Mouse (Mus musculus) Patski (cell line): ENCODE measurements at regions not wholly inside any gene's neighbourhood (a gene's known extent, or its start where the extent isn't known, plus 50 kb on each side); places are given as distances from the start of the nearest gene placed in this dataset.

Source experiments
- ATAC-seq: fragments of 100-300 bp; one replicate; pipeline ENCODE4 v1.8.0; 2021
- CTCF ChIA-PET: fragments of 350-600 bp; sonication (Branson Sonifier 250); formaldehyde crosslinking; loops from one replicate; lab custom pipeline; 2022; ENCODE audit warnings: inconsistent platforms; lab: Charles Lee
- POLR2A ChIA-PET: fragments of 350-600 bp; sonication (Branson Sonifier 250); formaldehyde crosslinking; loops from one replicate; lab custom pipeline; 2022; ENCODE audit warnings: antibody characterized with exemption, inconsistent platforms; lab: Charles Lee
- DNase-seq: peaks from one replicate; pipeline ENCODE4 v3.0.0-alpha.2; 2011; ENCODE audit warnings: low read depth, low spot score
- H3K27me3 ChIP-seq: fragments of 371-371 bp; one replicate; pipeline ENCODE4 v1.5.1; 2021
- CTCF ChIP-seq: fragments of 100-300 bp; IDR thresholded peaks from one replicate; pipeline ENCODE4 v1.5.1; 2021
- in situ Hi-C: fragments of 300-500 bp; cut with MboI; formaldehyde crosslinking; loops from 3 replicates; pipeline ENCODE4 v1.11.1; 2018; ENCODE audit warnings: low pct_unique_long_range_greater_than_20kb, mixed read lengths

DNA sequence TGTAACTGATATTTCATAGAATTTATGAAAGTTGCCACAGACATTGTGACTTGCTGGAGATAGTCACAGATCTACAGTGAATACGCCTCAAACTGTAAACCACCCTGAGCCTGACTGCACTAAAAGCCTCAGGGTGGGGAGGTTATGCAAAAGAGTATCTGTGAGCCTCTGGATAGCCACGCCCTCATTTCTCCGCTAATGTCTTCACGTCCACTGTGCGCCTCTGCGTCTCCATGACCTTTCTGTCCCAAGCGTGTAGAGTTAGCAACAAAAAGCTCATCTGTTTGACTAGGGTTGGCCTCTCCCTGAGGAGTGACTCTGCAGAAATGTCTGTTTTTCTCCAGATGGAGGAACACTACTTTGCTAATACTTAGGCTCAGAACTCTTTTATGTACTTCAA is 170.8 kb upstream of the Gm49356 start:
- TF ChIP-seq CTCF, result no peak
- DNase-seq (no peak), ATAC-seq (no peak)
- H3K27me3 ChIP-seq, result peaks cover 30% of the 10 kb centered on the region
- CTCF ChIA-PET, result no interaction called here
- POLR2A ChIA-PET, result no interaction called here
- in situ Hi-C loops, result no loop called here

GRCm38 (mm10) chr15:58719410-58719809 is 169.7 kb upstream of the Gm49356 start:
- TF ChIP-seq CTCF, result no peak
- DNase-seq (no peak), ATAC-seq (no peak)
- CTCF ChIA-PET, result no interaction called here
- in situ Hi-C loops, result no loop called here
- POLR2A ChIA-PET, result interaction anchor here (0.6 kb wide), 1 partner anchor 143 kb away, joined by 4 read pairs; no protein-coding TSS in a partner anchor
- H3K27me3 ChIP-seq, result peaks cover 33% of the 10 kb centered on the region

GRCm38 (mm10) chr15:58727041-58727440 is 162.1 kb upstream of the Gm49356 start:
- no peak for TF ChIP-seq CTCF
- POLR2A ChIA-PET, result no interaction called here
- in situ Hi-C loops, result no loop called here
- DNase-seq (no peak), ATAC-seq (no peak)
- CTCF ChIA-PET, result no interaction called here
- peaks cover 2% of the 10 kb centered on the region for H3K27me3 ChIP-seq

DNA sequence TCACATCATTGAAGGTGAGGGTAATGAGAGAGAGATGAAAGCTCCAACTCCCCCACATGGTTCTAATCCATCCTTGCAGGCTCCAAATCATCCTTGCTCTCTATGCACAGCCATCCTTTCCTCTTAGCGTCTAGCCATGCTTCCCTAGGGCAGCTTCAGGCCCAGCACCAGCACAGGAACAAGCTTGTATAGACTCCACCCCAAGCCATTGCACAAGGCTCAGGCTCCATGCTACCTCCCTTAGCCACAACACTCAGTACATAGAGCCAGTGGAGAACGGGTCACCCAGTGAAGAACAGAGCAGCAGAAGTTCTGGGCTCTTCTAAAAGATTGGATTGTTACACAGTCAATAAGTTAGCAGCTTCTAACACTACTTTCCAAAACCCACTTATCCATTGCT is 160.8 kb upstream of the Gm49356 start:
- CTCF ChIA-PET, result no interaction called here

DNA sequence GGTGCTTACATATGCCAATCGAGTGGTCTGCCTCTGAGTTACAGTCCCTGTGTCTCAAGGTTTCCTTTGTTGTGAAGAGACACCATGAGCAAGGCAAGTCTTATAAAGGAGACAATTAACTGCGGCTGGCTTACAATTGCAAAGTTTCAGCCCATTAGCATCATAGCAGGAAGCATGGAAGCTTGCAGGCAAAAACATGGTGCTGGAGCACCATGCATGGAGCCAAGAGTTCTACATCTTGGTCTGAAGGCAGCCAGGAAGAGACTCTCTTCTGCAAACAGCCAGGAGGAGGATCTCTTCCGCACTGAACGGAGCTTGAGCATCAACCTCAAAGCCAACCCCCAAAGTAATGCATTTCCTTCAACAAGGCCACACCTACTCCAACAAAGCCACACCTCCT is 158.2 kb upstream of the Gm49356 start:
- TF ChIP-seq CTCF, result no peak
- in situ Hi-C loops, result no loop called here
- ChIA-PET POLR2A (interaction anchor here (0.9 kb wide), 1 partner anchor 90 kb away, joined by 3 read pairs; no protein-coding TSS in a partner anchor), CTCF (interaction anchor here (1.0 to 1.4 kb wide), 2 partner anchors 16 to 139 kb away, joined by 3 to 5 read pairs; no protein-coding TSS in a partner anchor)
- DNase-seq, result no peak
- no peaks in the 10 kb centered on the region for H3K27me3 ChIP-seq
- ATAC-seq, result no peak

More for the DNA sequence above, 160.8 kb upstream of the Gm49356 start:
- ATAC-seq, result no peak
- POLR2A ChIA-PET, result no interaction called here
- H3K27me3 ChIP-seq, result peaks cover 2% of the 10 kb centered on the region
- TF ChIP-seq CTCF, result no peak
- no peak for DNase-seq
- in situ Hi-C loops, result no loop called here

GRCm38 (mm10) chr15:58731346-58731745 is 157.8 kb upstream of the Gm49356 start:
- DNase-seq (peak; percentile 47), ATAC-seq (peak; percentile 93)
- in situ Hi-C loops, result no loop called here
- POLR2A ChIA-PET, result interaction anchor here (0.9 kb wide), 1 partner anchor 90 kb away, joined by 3 read pairs; no protein-coding TSS in a partner anchor
- CTCF ChIA-PET, result interaction anchor here (1.0 to 1.4 kb wide), 2 partner anchors 15 to 139 kb away, joined by 3 to 5 read pairs; no protein-coding TSS in a partner anchor
- H3K27me3 ChIP-seq, result no peaks in the 10 kb centered on the region
- TF ChIP-seq CTCF, result no peak

DNA sequence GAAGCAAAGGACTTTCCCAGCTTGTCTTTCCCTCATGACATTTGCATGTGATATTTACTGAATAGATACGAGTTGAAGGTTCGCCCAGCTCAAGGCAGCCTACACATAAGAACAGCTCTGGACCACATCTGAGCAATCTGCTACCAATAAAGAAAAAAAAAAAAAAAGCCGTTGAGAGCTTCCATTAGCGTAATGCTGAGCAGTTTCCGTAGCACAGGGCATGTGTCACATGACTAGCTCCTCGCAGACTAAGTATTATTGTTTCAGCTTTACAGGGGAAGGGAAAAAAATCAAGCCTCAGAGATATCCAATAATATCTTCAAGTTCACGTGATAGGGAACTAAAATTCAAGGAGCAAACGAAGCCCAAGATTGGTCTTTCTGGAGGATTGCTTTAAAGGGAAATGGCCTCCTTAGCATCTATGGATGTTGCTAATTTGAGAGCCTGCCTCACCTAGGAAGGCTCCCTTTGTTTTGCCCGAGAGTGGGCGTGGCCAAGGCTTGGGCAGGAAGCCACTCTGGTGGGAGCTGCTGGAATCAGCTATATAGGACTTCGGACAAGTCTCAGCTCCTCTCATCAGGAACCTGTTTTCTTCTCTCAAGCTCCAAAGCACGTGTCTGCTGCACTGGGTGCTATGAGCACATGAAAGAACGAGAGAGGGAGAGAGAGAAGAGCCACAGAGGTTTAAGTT is 157.0 kb upstream of the Gm49356 start:
- TF ChIP-seq CTCF, result no peak
- in situ Hi-C loops, result no loop called here
- H3K27me3 ChIP-seq, result peaks cover 2% of the 10 kb centered on the region
- ChIA-PET POLR2A (interaction anchor here (0.7 to 0.9 kb wide), 2 partner anchors 14 to 119 kb away, joined by 3 to 4 read pairs; no protein-coding TSS in a partner anchor), CTCF (interaction anchor here (1.0 to 1.6 kb wide), 3 partner anchors 15 to 138 kb away, joined by 3 to 5 read pairs (median 3); no protein-coding TSS in a partner anchor)
- ATAC-seq (no peak), DNase-seq (no peak)
